Mouse (Mus musculus) E14TG2a.4 (cell line): ENCODE data around the gene Gm49318.

Experiments used
- CTCF ChIP-seq: conservative IDR thresholded peaks from 2 replicates; pipeline ENCODE4 v1.5.1; 2014; ENCODE audit warnings: low read length
- NANOG ChIP-seq: IDR thresholded peaks from 2 replicates; pipeline ENCODE4 v1.6.1; 2014; ENCODE audit warnings: borderline replicate concordance, low read length, mixed read lengths

- TF ChIP-seq CTCF, result no peak
- no peak for TF ChIP-seq NANOG
Observed at GRCm38 (mm10) chr9:22085022-22085834, 14.2 kb upstream of the Gm49318 start, which contains the start of gene Ecsit.
